Mouse (Mus musculus) kidney, postnatal 36 days (tissue): ENCODE measurements around the gene Ifitm5.

Experiments
- DNase-seq, 2 experiments: peaks; one replicate each; pipeline ENCODE4 v3.0.0; 2021 to 2022; ENCODE audit warnings: mixed read lengths in 2 of 2

The Ifitm5 gene

GRCm38 (mm10) chr7:140939669-140940171, 10.4 kb downstream of the Ifitm5 start:
- DNase-seq: no peak

- no peak for DNase-seq
Observed at GRCm38 (mm10) chr7:140938896-140939295, 11.2 kb downstream of the Ifitm5 start.

- DNase-seq: peak; percentile 39 to 69
Observed at GRCm38 (mm10) chr7:140938436-140938835, 11.7 kb downstream of the Ifitm5 start.

GRCm38 (mm10) chr7:140927181-140927580, 22.9 kb downstream of the Ifitm5 start:
- DNase-seq: peak in 1 of 2 experiments; percentile 53

DNA sequence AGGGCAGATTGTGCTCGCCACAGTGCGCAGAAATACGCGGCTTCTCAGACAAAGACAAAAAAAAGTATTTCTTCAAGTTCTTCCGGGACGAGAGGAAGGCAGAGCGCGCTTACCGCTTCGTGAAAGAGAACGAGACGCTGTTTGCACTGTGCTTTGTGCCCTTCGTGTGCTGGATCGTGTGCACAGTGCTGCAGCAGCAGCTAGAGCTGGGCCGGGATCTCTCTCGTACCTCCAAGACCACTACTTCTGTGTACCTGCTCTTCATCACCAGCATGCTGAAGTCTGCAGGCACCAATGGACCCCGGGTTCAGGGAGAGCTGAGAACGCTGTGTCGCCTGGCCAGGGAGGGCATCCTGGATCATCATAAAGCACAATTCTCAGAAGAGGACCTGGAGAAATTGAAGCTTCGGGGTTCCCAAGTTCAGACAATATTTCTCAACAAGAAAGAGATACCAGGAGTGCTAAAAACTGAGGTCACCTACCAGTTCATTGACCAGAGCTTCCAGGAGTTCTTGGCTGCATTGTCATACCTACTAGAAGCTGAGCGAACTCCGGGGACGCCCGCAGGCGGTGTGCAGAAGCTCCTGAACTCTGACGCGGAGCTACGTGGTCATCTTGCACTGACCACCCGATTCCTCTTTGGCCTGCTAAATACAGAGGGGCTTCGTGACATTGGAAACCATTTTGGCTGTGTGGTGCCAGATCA, 26.9 kb downstream of the Ifitm5 start:
- peak in 1 of 2 experiments; percentile 45 for DNase-seq

- peak; percentile 93 to 96 for DNase-seq
Observed at GRCm38 (mm10) chr7:140922398-140923069, 27.6 kb downstream of the Ifitm5 start.

DNA sequence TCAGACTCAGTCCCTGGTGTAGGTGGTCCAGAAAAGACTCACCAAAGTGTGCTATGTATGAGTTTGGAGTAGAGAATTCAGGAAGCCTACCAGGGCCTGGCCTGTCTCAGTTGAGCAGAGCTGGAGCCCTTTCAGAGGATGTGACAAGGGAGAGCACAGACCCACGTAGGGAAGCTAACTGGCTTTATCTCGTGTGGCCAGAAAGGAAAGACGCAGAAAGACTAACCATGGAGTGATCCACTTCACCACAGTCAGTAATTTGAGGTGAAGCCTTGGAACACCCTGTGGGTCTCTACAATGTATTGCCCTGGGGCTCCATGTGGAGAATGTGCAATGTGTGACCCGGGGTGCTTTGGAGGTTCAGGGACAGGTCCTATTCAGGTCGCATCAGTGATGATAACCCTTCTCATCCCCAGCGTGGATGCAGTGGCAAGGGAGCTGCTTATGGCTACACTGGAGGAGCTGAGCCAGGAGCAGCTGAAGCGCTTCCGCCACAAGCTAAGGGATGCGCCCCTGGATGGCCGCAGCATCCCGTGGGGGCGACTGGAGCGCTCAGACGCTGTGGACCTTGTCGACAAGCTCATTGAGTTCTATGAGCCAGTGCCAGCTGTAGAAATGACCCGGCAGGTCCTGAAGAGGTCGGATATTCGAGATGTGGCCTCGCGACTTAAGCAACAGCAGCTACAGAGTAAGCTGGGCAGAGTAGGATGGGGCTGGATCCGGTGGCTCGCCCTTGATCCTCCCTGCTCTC, 28.7 kb downstream of the Ifitm5 start:
- DNase-seq: peak in 1 of 2 experiments; percentile 67

GRCm38 (mm10) chr7:140920418-140921029, 29.6 kb downstream of the Ifitm5 start, which contains the start of gene Nlrp6:
TSS of gene Nlrp6 (plus strand) at chr7:140920902.
- no peak for DNase-seq

GRCm38 (mm10) chr7:140919911-140920310, 30.2 kb downstream of the Ifitm5 start:
- no peak for DNase-seq

DNA sequence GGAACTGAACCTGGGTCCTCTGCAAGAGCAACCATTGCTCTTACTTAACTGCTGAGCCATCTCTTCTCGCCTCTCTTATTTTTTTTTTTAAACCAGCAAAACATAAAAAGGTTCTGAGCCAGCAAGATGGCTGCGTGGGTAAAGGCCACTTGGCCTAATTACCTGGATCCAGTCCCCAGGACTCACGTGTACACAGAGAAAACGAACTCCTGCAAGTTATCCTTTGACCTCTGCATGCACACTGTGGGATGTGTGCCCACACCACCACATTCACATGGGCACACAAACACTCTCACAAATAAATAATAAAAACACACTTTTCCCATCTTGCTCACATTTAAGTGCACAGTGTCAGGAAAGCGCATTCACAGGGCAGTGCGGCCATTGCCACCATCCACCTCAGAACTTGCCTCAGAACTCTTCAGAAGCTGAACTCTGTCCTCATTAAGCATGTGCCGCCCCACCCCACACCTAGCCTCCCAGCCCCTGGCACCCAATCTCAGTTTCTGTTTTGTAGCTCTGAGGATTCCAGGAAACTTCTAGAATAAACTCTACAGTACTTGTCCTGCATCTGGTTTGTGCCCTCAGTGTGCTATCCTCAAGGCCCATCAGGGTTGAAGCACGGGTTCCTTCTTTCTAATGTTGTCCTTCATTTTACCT, 35.9 kb downstream of the Ifitm5 start:
- DNase-seq: peak; percentile 75 to 80

DNA sequence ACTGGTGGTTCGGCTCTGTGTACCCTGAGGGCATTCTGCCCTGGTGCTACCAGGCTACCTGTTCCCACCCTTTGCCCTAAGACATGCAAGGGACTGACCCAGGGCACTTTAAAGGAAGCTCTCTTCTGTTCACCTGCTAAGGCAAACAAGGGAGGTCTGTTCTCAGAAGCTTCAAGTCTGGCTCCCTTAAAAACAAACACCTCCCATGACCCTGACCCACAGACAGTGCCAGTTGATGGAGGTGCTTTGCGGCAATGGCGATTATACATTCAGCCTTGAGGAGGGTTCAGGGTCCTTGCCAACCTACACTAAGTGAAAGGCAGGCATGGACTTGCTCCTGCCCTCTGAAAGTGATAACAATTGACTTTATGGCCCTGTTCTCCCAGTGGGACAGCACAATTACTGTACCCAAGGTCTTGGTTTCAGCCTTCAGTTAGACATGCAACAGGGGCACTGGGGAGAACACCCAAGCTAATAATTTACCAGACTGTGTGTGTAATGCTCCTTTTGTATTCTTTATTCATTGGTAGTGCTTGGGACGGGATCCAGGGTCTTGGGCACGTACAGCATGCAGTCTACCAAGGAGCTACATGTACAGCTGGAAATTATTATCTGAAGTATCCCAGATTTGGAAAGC, 37.1 kb downstream of the Ifitm5 start:
- DNase-seq: peak; percentile 67 to 73

GRCm38 (mm10) chr7:140912293-140912692, 37.8 kb downstream of the Ifitm5 start:
- DNase-seq: no peak

DNA sequence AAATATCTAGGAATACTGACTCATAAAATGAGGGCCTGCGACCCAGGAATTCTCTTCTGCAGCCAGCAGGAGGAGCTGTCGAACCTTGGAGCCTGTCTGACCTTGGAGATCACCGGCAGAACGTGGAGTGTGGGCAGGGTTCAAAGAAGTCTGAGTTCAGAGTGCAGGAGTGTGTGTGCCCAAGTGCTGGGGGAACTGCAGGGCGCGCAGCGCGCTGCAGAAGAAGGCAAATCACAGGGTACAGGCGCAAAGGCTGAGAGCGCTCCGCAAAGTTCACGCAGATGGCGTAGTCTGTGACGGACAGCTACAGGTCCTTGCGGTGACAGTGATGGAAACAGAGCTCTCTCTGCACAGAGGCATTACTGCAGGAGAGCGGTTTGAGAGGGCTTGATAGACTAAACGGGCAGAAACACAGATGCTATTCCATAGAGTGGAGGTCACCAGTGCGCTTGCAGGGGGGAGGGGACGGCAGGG, 41.4 kb downstream of the Ifitm5 start:
- peak; percentile 91 to 93 for DNase-seq

DNA sequence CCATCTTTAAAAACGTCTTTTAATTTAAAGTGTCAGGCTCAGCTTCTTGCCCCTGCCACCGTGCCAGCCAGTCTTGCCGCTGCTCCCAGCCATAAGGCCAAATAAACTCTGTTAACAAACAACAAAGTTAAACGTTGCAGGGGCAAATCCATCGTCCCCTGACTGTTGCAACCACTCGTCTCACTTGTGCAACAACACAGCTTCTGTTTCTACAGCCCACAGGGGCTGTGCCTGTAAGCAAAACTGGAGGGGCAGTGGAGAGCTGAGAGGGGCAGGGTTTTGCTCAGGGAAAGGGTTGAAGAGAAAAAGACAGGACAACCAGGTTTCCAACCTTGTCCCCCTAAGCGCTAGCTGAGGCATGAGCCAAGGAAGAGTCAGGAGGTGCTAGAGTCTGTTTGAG, 41.9 kb downstream of the Ifitm5 start:
- DNase-seq: no peak

DNA sequence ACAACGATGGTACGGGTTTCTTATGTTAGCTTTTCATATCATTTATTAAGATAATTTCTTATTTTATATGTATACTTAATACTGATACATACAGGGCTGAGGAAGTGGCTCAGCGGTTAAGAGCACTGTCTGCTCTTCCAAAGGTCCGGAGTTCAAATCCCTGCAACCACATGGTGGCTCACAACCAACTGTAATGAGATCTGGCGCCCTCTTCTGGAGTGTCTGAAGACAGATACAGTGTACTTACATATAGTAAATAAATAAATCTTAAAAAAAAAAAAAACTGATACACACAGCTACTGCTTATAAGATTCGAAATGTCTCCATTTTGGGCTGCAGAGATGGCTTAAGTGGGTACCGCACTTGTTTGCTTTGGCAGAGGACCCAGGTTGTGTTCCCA, 42.4 kb downstream of the Ifitm5 start:
- no peak for DNase-seq

DNA sequence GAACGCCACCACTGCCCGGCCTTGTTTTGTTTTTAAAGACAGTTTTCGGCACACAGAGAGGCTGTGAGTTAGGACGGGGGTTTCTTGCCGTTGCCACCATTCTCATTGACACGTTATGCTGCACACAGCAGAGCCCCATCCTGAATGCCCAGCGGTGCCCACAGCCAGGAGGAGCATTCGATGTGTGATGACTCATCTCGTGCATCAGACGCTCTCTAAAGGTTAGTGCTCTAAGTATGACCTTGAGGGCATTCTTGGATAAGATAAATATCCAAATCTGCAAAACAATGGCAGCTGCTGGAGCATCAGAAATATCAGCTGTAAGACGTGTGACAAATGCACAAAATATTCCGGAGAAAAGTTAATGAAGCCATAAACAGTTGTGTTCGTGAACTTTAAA, 43.0 kb downstream of the Ifitm5 start:
- no peak for DNase-seq

- DNase-seq: peak; percentile 54 to 69
Observed at GRCm38 (mm10) chr7:140905642-140906081, 44.4 kb downstream of the Ifitm5 start.

DNA sequence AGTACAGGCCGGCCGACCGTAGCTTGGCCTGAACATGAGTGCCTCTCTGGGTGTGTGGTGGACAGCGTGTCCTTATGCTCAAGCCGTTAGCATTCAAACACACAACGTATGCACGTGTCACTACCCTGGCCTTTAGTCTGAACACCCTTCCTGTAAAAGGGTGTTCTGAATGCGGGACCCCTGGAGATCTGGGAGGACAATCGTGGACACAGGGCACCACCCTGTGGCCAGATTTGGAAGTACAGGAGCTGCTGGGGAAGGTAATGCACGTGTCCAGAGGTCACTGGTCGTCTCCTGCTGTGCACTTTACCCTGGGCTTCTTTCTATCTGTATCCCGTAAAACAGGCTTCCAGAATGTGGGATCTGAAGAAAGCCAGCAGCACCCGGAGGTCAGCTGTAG, 46.9 kb downstream of the Ifitm5 start:
- DNase-seq: peak; percentile 78 to 92

GRCm38 (mm10) chr7:140902036-140902875, 47.8 kb downstream of the Ifitm5 start:
- DNase-seq: no peak

GRCm38 (mm10) chr7:140900220-140900619, 49.9 kb downstream of the Ifitm5 start, which contains the start of gene Cox8b:
TSS of gene Cox8b (minus strand) at chr7:140900446.
- no peak for DNase-seq
